Mouse (Mus musculus) lung, adult 10 weeks (tissue): Measurements from ENCODE around the gene Nfs1. TPM values are rescaled to one million over a fixed set of nuclear protein-coding genes. Genes with fewer than 3 reads are reported as not detected.

Source experiments
- polyA plus RNA-seq: library from polyadenylated mRNA; stranded (reverse); fragments of 350-450 nt; fragmentation: Illumina TruSeq; extraction: RNeasy Lipid Tissue Mini Kit (QIAGEN cat#74804); gene quantifications from one replicate; pipeline ENCODE4 v1.2.3, GENCODE M21; 2014; ENCODE audit warnings: low read depth, low replicate concordance; ENCODE audit not compliant: insufficient read depth

Gene Nfs1
- 21.1 TPM for polyA plus RNA-seq

GRCm38 (mm10) chr2:156143953-156144724, at the start of gene Nfs1, which contains the start of gene Romo1:
TSS of gene Nfs1 (minus strand) at chr2:156144186.
TSS of gene Romo1 (plus strand) at chr2:156144039.

DNA sequence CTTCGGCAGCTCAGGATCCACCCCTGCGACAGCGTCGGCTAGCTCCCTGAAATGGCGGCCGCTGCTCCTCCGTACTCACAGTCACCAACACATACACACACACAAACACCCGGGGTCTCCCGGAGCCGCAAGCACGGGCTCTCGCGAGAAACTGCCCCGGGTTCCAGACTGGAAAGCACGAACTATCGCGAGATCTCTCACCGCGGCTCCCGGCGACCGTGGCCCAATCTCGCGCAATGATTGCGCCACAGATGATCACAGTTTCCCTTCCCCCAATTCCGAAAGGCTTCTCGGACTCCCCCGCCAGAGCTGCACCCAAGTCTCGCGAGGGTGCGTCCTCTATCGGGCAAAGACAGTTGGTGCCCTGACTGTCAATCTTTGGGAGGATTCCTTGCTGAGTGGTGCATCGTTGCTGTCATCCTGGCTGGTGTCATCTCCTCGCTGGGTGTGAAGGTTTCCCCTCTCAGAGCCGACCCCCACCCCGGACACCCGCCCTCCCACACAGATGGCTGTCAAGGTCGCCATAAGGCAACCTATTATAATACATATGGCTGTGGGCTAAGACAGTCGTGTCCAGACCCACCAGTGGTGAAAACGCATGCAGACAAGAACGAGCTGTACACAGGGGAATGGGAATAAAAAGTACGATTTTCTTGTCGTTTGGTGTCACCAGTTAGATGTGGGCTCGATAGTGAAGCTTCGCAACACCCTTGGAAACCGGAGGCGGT, 36.3 kb upstream of the Nfs1 start, which contains the start of gene Rbm39:
Rbm39 (minus strand) TSS at position 145 of the 728 bp plus-strand sequence.

DNA sequence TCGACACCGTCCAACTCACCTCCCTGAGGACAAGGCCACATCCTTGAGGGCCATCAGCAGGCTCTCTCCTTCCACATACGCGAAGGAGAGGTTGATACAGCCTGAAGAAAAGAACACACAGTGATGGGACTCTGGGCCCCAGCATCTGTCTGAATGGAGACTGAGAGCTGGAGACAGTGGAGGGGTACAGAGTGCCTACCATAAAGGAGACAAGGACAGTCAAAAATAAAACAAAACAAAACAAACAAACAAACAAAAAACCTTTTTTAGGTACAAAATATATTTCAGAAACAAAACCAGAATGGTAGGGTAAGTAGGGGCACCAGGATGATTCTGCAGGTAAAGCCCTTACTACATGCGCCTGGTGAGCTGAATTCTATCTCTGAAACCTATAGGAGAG, 17.0 kb downstream of the Nfs1 start, which contains the start of gene Gm28036:
Gm28036 (minus strand) TSS at position 101 of the 400 bp plus-strand sequence.

DNA sequence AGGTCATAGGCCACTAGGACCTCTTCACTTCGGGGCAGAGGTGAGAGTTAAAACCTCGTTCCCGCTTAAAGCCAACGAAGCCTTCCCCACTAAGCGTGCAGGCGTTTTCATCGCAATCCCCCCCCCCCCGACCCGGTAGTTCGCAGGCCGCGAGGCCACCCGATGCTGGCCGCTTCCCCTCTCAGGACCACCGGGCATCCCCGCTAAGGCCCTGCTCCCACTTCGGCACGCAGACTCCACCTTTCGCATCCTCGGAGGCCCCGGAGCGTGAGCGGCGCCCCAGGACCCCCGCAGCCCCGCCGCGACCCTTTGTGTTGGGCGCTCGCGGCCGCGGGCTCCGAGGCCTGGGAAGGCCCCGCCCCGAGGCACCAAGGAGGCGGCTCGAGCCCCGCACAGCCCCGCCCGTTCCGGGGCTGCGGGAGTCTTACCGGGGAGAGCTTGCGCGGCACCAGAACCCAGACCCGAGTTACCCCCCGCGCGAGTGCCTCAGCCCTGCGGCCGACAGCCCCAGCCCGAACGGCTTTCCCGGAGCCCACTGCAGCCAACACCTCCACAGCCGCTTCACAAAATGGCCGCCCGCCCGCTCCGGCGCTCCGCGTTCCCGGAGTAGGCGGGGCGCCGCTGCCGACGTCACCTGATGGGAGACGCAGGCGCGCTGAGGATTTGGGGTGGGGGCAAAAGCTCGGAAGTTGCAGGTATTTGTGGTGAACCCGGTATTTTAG, 32.5 kb downstream of the Nfs1 start, which contains the start of the genes Cpne1 and Rbm12:
Cpne1 (minus strand) TSS at position 608 of the 722 bp plus-strand sequence.
Rbm12 (minus strand) TSS at position 621 of the 722 bp plus-strand sequence.

Other genes starting within 250 kb of the Nfs1 start
- gene Uqcc1, start 213.9 kb downstream of the Nfs1 start, polyA plus RNA-seq = 30.8 TPM
- gene Gm15557, start 203.5 kb downstream of the Nfs1 start, polyA plus RNA-seq = not detected
- 0.35 TPM for gene Gdf5, start 198.8 kb downstream of the Nfs1 start, polyA plus RNA-seq
- 3.5 TPM for gene Cep250, start 187.7 kb downstream of the Nfs1 start, polyA plus RNA-seq
- 0.84 TPM for gene 6430550D23Rik, start 136.2 kb downstream of the Nfs1 start, polyA plus RNA-seq
- gene Ergic3, start 136.1 kb downstream of the Nfs1 start, polyA plus RNA-seq = 130 TPM
- 0.27 TPM for gene Fer1l4, start 91.2 kb downstream of the Nfs1 start, polyA plus RNA-seq
- gene Spag4, start 79.0 kb downstream of the Nfs1 start, polyA plus RNA-seq = 0.41 TPM
- gene Cpne1, start 32.2 kb downstream of the Nfs1 start, polyA plus RNA-seq = 17.9 TPM
- gene Rbm12, start 32.2 kb downstream of the Nfs1 start, polyA plus RNA-seq = 5.4 TPM
- gene Gm28036, start 17.1 kb downstream of the Nfs1 start, polyA plus RNA-seq = 1.5 TPM
- 210 TPM for gene Romo1, start 147 bp downstream of the Nfs1 start, polyA plus RNA-seq
- gene Rbm39, start 36.1 kb upstream of the Nfs1 start, polyA plus RNA-seq = 128 TPM
- gene Phf20, start 52.3 kb upstream of the Nfs1 start, polyA plus RNA-seq = 6.3 TPM
- 2.6 TPM for gene Cnbd2, start 168.1 kb upstream of the Nfs1 start, polyA plus RNA-seq
- 42.7 TPM for gene Scand1, start 168.5 kb upstream of the Nfs1 start, polyA plus RNA-seq